ENCODE assay signal across 9 mouse cellular contexts in genomic region chr5:110797696-110798095, GRCm38 (mm10). TPM values are rescaled to one million over a fixed set of nuclear protein-coding genes. Genes with fewer than 3 reads are reported as not detected.
DNase-seq lines count a peak whose midpoint lies in the region; ATAC-seq and TF ChIP-seq lines count a peak whose summit lies in the region.
"Had no signal": no experiment of that assay in that cellular context is flagged by ENCODE, and none has a peak within 500 bp of the region (broad histone marks: within the 10 kb centered on the region; RNA-seq: fewer than 3 reads in every experiment).

No protein-coding gene starts in this region.

- no peaks in the 10 kb centered on the region for H3K9me3 ChIP-seq in embryonic facial prominence, embryonic 14.5 days (ENCODE audit: control insufficient read depth, low read length)
- H3K9me3 ChIP-seq in embryonic facial prominence, embryonic 10.5 days: no peaks in the 10 kb centered on the region

- H3K4me1 ChIP-seq in embryonic facial prominence, embryonic 14.5 days (ENCODE audit: control insufficient read depth, insufficient read depth, low read length): peaks cover 2% of the 10 kb centered on the region; the same call in 1 of the 2 replicates
- H3K4me1 ChIP-seq in embryonic facial prominence, embryonic 10.5 days: no peaks in the 10 kb centered on the region; the same call in 1 of the 2 replicates
- peaks cover 2% of the 10 kb centered on the region; the same call in 1 of the 2 replicates for H3K4me1 ChIP-seq in lung, adult 2 months (ENCODE audit: control insufficient read depth, insufficient read depth, low read length)

- peaks cover 92% of the 10 kb centered on the region for H3K36me3 ChIP-seq in embryonic facial prominence, embryonic 14.5 days (ENCODE audit: control insufficient read depth, insufficient read depth, low read length)
- H3K36me3 ChIP-seq in embryonic facial prominence, embryonic 10.5 days (replicated peaks): peaks cover 100% of the 10 kb centered on the region

- no peaks in the 10 kb centered on the region for H3K27me3 ChIP-seq in embryonic facial prominence, embryonic 14.5 days (replicated peaks; ENCODE audit: control insufficient read depth, insufficient read depth, low read length)
- no peaks in the 10 kb centered on the region for H3K27me3 ChIP-seq in embryonic facial prominence, embryonic 10.5 days (replicated peaks; ENCODE audit: low read depth, poor library complexity, severe bottlenecking)

- 67% methylated on average over 4 of the region's 4 CpGs for WGBS in embryonic facial prominence, embryonic 14.5 days
- 92% methylated on average over 4 of the region's 4 CpGs for WGBS in embryonic facial prominence, embryonic 10.5 days
- WGBS in lung, adult 2 months: 55% methylated on average over 4 of the region's 4 CpGs

- DNase-seq in embryonic facial prominence, embryonic 14.5 days (ENCODE audit: low spot score): peak; percentile 19
- no peak for DNase-seq in embryonic facial prominence, embryonic 10.5 days (ENCODE audit: low spot score)
- peak; percentile 33 for DNase-seq in Muller cell, postnatal 12 days (ENCODE audit: inconsistent ontology term)
- peak; percentile 57 for DNase-seq in heart, postnatal 4 days
- DNase-seq in lung, adult 2 months: peak; percentile 33
- DNase-seq in left cerebral cortex, adult 18-20 months (ENCODE audit: low spot score in 2 of 2): no peak
- DNase-seq in spleen, postnatal 4 days (ENCODE audit: low spot score in 2 of 2): no peak
- DNase-seq: thymus, postnatal 14 days had no signal

- ATAC-seq in embryonic facial prominence, embryonic 14.5 days (ENCODE audit: low read depth): no peak
- ATAC-seq in megakaryocyte-erythroid progenitor cell, adult 5-6 weeks (replicated peaks; ENCODE audit: low FRiP score, low TSS enrichment, poor library complexity, severe bottlenecking): no peak

- no peak overlapping the region for H3K4me3 ChIP-seq in embryonic facial prominence, embryonic 14.5 days (ENCODE audit: low read depth, low read length)
- no peak overlapping the region for H3K4me3 ChIP-seq in embryonic facial prominence, embryonic 10.5 days
- H3K4me3 ChIP-seq in lung, adult 2 months (replicated peaks; ENCODE audit: extremely low read depth, low read depth, low read length): no peak overlapping the region

- no peak for TF ChIP-seq POLR2A in lung, adult 2 months (IDR thresholded peaks at IDR 0.05; ENCODE audit: borderline replicate concordance, extremely low read depth, low read depth, low read length)

- no peak overlapping the region for H3K27ac ChIP-seq in embryonic facial prominence, embryonic 14.5 days (replicated peaks; ENCODE audit: low read depth, low read length)
- no peak overlapping the region for H3K27ac ChIP-seq in embryonic facial prominence, embryonic 10.5 days (replicated peaks)

- no peak overlapping the region for H3K9ac ChIP-seq in embryonic facial prominence, embryonic 14.5 days (ENCODE audit: low read depth, low read length)

- TF ChIP-seq CTCF in lung, adult 2 months (IDR thresholded peaks at IDR 0.05; ENCODE audit: insufficient read depth, low read length): no peak

- H3K4me2 ChIP-seq in embryonic facial prominence, embryonic 14.5 days (ENCODE audit: low read depth, low read length): no peak overlapping the region

RNA-seq across cellular contexts. Expression of gene Ulk1, which starts 12.2 kb away (rescaled TPM):
- 25.9 and 29.9 TPM in 2 replicates for polyA plus RNA-seq in embryonic facial prominence, embryonic 14.5 days (2014; fragmentation: Nextera tagmentation; extraction: Ambion mirVana)
- 25.6 and 27.4 TPM in 2 replicates for polyA plus RNA-seq in embryonic facial prominence, embryonic 10.5 days (2016; fragmentation: Nextera tagmentation; extraction: Ambion mirVana)
- total RNA-seq in heart, postnatal 4 days (2021): 10 to 100 TPM; 49.8 to 51.1 TPM
- 50.5 and 64.6 TPM in 2 replicates for polyA plus RNA-seq in lung, adult 2 months (2012; rRNA removed)
- 10 to 100 TPM; 68.3 to 69.6 TPM for total RNA-seq in left cerebral cortex, adult 18-20 months (2021)
- 32.2 and 52.2 TPM in 2 replicates for total RNA-seq in megakaryocyte-erythroid progenitor cell, adult 5-6 weeks (2014; fragmentation: Nextera tagmentation)
- 7.8 and 14.8 TPM in 2 replicates for total RNA-seq in megakaryocyte-erythroid progenitor cell, adult 5-6 weeks (2017)

RNA-seq across cellular contexts. Expression of gene Pus1, which starts 17.2 kb away (rescaled TPM):
- polyA plus RNA-seq in embryonic facial prominence, embryonic 14.5 days (2014; fragmentation: Nextera tagmentation; extraction: Ambion mirVana): 20.8 and 23.1 TPM in 2 replicates
- 42.2 and 46.0 TPM in 2 replicates for polyA plus RNA-seq in embryonic facial prominence, embryonic 10.5 days (2016; fragmentation: Nextera tagmentation; extraction: Ambion mirVana)
- 10 to 100 TPM; 23.4 to 25.6 TPM for total RNA-seq in heart, postnatal 4 days (2021)
- 11.6 and 15.9 TPM in 2 replicates for polyA plus RNA-seq in lung, adult 2 months (2012; rRNA removed)
- total RNA-seq in left cerebral cortex, adult 18-20 months (2021): 10 to 100 TPM; 20.2 to 25.4 TPM
- 57.4 and 74.3 TPM in 2 replicates for total RNA-seq in megakaryocyte-erythroid progenitor cell, adult 5-6 weeks (2014; fragmentation: Nextera tagmentation)
- 82.3 and 102 TPM in 2 replicates for total RNA-seq in megakaryocyte-erythroid progenitor cell, adult 5-6 weeks (2017)

RNA-seq across cellular contexts. Expression of gene Ep400, which starts 27.2 kb away (rescaled TPM):
- polyA plus RNA-seq in embryonic facial prominence, embryonic 14.5 days (2014; fragmentation: Nextera tagmentation; extraction: Ambion mirVana): 35.6 and 36.0 TPM in 2 replicates
- polyA plus RNA-seq in embryonic facial prominence, embryonic 10.5 days (2016; fragmentation: Nextera tagmentation; extraction: Ambion mirVana): 57.1 and 67.5 TPM in 2 replicates
- total RNA-seq in heart, postnatal 4 days (2021): 10 to 100 TPM; 64.1 to 67.5 TPM
- 64.0 and 73.7 TPM in 2 replicates for polyA plus RNA-seq in lung, adult 2 months (2012; rRNA removed)
- 100 to 1,000 TPM in 1 of 2 experiments, 10 to 100 TPM in 1; 96.6 to 103 TPM for total RNA-seq in left cerebral cortex, adult 18-20 months (2021)
- 181 and 186 TPM in 2 replicates for total RNA-seq in megakaryocyte-erythroid progenitor cell, adult 5-6 weeks (2014; fragmentation: Nextera tagmentation)
- total RNA-seq in megakaryocyte-erythroid progenitor cell, adult 5-6 weeks (2017): 56.0 and 71.6 TPM in 2 replicates

RNA-seq across cellular contexts. Expression of gene Hscb, which starts 41.9 kb away (rescaled TPM):
- polyA plus RNA-seq in embryonic facial prominence, embryonic 14.5 days (2014; fragmentation: Nextera tagmentation; extraction: Ambion mirVana): 19.6 TPM in 2 replicates
- polyA plus RNA-seq in embryonic facial prominence, embryonic 10.5 days (2016; fragmentation: Nextera tagmentation; extraction: Ambion mirVana): 27.2 and 32.3 TPM in 2 replicates
- total RNA-seq in heart, postnatal 4 days (2021): 10 to 100 TPM; 12.4 to 13.1 TPM
- 13.5 and 15.5 TPM in 2 replicates for polyA plus RNA-seq in lung, adult 2 months (2012; rRNA removed)
- total RNA-seq in left cerebral cortex, adult 18-20 months (2021): 10 to 100 TPM in 1 of 2 experiments, 1 to 10 TPM in 1; 8.9 to 10.9 TPM
- total RNA-seq in megakaryocyte-erythroid progenitor cell, adult 5-6 weeks (2014; fragmentation: Nextera tagmentation): 44.1 and 53.7 TPM in 2 replicates
- total RNA-seq in megakaryocyte-erythroid progenitor cell, adult 5-6 weeks (2017): 44.9 and 106 TPM in 2 replicates

RNA-seq across cellular contexts. Expression of gene Chek2, which starts 42.1 kb away (rescaled TPM):
- 14.1 and 14.6 TPM in 2 replicates for polyA plus RNA-seq in embryonic facial prominence, embryonic 14.5 days (2014; fragmentation: Nextera tagmentation; extraction: Ambion mirVana)
- 40.4 and 44.0 TPM in 2 replicates for polyA plus RNA-seq in embryonic facial prominence, embryonic 10.5 days (2016; fragmentation: Nextera tagmentation; extraction: Ambion mirVana)
- 1 to 10 TPM; 5.9 to 6.4 TPM for total RNA-seq in heart, postnatal 4 days (2021)
- 3.3 and 4.4 TPM in 2 replicates for polyA plus RNA-seq in lung, adult 2 months (2012; rRNA removed)
- 1 to 10 TPM; 1.3 to 1.5 TPM for total RNA-seq in left cerebral cortex, adult 18-20 months (2021)
- total RNA-seq in megakaryocyte-erythroid progenitor cell, adult 5-6 weeks (2014; fragmentation: Nextera tagmentation): 47.4 and 59.5 TPM in 2 replicates
- 31.1 and 56.9 TPM in 2 replicates for total RNA-seq in megakaryocyte-erythroid progenitor cell, adult 5-6 weeks (2017)

Comparison
In these comparisons a context has a peak if more than half of its experiments do, and no peak if none do; other contexts are left out.
1. DNase-seq: peak in embryonic facial prominence, embryonic 14.5 days (single experiment), Muller cell, postnatal 12 days (single experiment), heart, postnatal 4 days (single experiment) and lung, adult 2 months (single experiment); none in embryonic facial prominence, embryonic 10.5 days (single experiment), left cerebral cortex, adult 18-20 months (0 of 2) and spleen, postnatal 4 days (0 of 2).